Mouse (Mus musculus) embryonic stem cell, embryonic (primary cell): ENCODE data around the gene Acpp.

Experiments
- CTCF ChIA-PET, 4 experiments: fragments of 300-600 bp in 2 of 4; fragments of 350-600 bp in 2 of 4; sonication (Branson Sonifier 250); formaldehyde crosslinking; loops; one replicate each; lab custom pipeline; 2022; ENCODE audit warnings: inconsistent platforms in 2 of 4; lab: Charles Lee
- POLR2A ChIA-PET, 4 experiments: fragments of 300-600 bp in 2 of 4; fragments of 350-600 bp in 2 of 4; sonication (Branson Sonifier 250); formaldehyde crosslinking; loops; one replicate each; lab custom pipeline; 2022; ENCODE audit warnings: antibody characterized with exemption in 4 of 4, inconsistent platforms in 1 of 4; lab: Charles Lee

Acpp gene

DNA sequence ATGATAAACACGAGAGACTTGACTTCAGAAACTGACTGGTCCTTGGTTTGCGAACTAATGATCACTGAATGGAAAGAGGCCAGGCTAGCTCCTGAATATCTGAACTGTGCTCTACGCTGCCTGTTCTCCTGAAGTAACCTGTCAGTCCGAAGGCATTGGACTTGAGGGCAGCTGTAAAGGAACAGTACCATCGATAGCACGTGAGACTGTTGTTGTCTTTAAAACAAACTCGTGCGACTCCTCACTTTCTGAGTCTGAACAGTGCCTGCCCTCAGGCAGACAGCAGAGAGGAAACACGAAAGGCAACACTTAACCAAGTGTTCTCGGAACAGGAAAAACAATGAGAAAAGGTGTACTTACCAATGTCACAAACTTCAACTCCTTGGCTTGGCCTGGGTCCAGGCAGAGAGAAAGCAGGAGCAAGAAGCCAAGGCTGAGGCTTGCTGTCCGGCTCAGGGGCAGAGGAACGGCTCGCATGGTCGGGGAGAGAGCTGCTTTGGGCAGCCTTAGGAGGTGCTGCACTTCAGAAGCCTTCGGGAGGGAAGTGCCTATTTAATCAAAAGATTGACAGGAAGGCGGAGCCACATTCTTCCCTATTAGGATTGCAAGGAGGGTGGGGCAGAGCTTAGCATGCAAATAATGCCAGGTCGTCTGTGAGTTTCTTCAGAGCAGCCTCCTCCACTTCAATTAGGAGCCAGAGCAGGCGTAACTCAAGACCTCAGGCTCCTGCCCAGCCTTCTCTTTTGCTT, at the start of gene Acpp:
Gene Acpp, minus strand, starts transcription at position 566 of the 749 bp plus-strand sequence.
- ChIA-PET POLR2A (interaction anchor here in 3 of 4 experiments (0.6 to 2.3 kb wide), 17 partner anchors 10 to 335 kb away, joined by 3 to 19 read pairs (median 3); partner anchors contain the start of genes Dnajc13 (in 1 of the 3) and Nphp3 (in 1 of the 3)), CTCF (interaction anchor here in 3 of 4 experiments (0.7 to 1.6 kb wide), 14 partner anchors 10 to 335 kb away, joined by 3 to 7 read pairs (median 4); partner anchors contain the start of gene Nphp3 (in 1 of the 3))

DNA sequence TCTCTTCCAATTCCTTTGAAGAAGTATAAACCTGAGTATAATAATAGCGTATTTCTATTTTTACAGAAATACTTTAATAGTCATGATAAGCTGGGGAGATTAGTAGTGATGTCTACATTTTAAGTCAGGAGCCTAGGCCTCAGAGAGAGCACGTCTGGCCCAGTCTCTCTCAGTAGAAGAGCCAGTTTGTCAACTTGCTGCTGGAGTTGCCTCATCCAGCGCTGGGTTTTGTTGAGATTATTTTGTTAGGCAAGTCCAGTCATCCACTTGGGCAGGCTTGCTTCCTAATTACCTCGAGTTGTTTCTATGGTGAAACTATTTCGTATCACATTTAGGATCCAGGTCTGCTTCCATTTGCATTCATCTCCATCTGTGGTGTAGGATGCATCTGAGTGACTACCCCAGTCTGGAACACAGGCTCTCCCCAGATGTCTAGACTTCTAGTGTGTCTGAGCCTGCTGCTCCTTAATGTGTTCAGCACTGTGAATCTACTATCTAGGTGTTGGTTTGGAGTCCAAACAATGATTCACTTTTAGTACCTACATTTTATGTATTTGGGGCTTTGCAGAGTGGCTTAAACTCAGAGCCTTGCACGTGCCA, 45.1 kb upstream of the Acpp start:
- ChIA-PET POLR2A (no interaction called here), CTCF (interaction anchor here in 1 of 4 experiments (1.0 kb wide), 1 partner anchor 9 kb away, joined by 3 read pairs; no protein-coding TSS in a partner anchor)

DNA sequence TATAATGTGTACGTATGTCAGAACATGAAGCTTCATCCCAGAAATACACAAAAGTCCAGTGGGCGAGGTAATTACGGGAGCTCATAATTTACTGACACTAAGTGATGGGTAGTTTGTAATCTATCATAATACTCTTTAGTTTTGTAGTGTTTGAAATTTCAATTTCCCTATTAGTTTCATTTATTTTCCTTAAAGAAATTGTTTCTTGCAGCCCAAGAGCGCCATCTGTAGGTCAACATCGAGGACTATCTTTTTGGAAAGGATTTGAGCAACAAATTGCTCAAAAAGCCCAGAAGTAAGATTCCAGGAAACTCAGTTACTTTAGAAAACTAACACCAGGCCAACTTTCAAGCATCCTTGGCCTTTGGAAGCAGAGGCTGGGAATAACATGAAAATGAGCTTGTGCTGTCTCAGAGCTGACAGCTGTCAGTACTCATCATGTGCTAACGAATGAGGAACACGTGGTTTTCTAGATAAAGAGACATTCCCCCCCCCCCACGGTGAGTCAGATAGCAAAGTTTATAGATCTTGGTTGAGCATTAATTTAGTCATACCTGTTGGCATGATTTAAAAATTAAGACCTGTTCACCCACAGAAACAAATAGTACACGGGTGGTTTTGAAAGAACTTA, 42.1 kb upstream of the Acpp start:
- ChIA-PET POLR2A (interaction anchor here in 1 of 4 experiments (0.8 kb wide), 1 partner anchor 31 kb away, joined by 3 read pairs; no protein-coding TSS in a partner anchor), CTCF (interaction anchor here in 2 of 4 experiments (0.7 to 1.3 kb wide), 4 partner anchors 55 to 104 kb away, joined by 3 to 4 read pairs (median 3); no protein-coding TSS in a partner anchor)

DNA sequence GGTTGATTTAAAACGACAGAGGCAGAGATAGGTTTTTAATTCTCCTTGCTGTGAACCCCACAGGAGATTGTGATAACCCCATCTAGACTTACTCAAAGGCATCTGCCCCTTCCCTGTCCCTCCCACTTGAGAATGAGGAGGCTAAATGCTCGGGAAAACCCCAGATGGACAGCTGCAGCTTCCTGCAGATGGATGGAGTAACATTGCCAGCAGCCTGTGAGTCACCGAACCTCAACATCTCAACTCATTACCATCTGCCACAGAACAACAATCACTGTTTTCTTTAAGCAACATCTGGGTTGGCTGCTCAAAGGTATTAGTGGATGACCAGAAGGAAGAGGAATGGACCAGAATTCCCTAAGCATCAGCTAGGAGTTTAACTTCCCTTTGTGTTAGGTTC, 38.0 kb upstream of the Acpp start:
- CTCF ChIA-PET, result no interaction called here

DNA sequence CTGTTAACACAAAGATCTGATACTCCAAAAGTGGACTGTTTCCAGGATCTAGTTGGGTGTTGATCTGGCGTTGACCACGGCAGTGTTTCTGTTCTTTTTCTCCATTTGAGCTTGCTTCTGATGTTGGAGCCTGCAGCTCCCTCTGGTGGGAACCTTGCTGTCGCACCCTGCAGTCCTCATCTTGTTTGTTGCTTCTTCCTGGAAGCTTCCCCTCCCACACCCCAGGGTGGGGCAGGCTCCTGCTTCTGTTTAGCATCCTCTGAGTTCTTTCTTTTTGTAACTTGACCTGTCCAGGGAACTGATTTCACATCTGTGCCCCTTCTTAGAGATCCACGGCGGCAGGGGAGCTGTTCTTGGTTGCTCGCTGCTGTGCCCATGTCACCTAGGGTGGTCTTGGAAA, 35.7 kb upstream of the Acpp start:
- ChIA-PET POLR2A (interaction anchor here in 3 of 4 experiments (0.7 to 1.2 kb wide), 9 partner anchors 9 to 448 kb away, joined by 3 to 7 read pairs (median 3); partner anchors contain the start of gene Dnajc13 (in 1 of the 3)), CTCF (interaction anchor here (0.5 to 2.5 kb wide), 45 partner anchors 9 to 1115 kb away, joined by 3 to 20 read pairs (median 4); partner anchors contain the start of genes Acpp (in 2 of the 4), Dnajc13 (in 1 of the 4) and Nphp3 (in 1 of the 4))

More for the DNA sequence above, 38.0 kb upstream of the Acpp start:
- POLR2A ChIA-PET, result no interaction called here

DNA sequence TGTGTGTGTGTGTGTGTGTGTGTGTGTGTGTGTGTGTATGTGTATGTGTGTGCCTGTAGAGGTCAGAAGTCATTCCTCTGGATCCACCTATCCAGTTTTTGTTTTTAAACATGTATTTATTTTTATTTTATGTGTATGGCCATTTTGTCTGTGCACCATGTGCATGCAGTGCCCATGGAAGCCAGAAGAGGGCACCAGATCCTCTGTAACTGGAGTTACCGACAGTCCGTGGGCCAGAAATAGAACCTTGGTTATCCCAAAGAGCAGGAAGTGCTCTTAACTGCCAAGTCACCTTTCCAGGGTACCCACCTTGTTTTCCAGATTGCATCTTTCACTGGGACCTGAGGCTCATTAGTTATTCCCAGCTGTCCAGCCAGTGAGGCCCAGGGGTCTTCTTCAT, 29.4 kb upstream of the Acpp start:
- CTCF ChIA-PET, result interaction anchor here in 1 of 4 experiments (1.6 kb wide), 1 partner anchor 29 kb away, joined by 4 read pairs; the partner anchor contains the start of gene Acpp
- POLR2A ChIA-PET, result no interaction called here

DNA sequence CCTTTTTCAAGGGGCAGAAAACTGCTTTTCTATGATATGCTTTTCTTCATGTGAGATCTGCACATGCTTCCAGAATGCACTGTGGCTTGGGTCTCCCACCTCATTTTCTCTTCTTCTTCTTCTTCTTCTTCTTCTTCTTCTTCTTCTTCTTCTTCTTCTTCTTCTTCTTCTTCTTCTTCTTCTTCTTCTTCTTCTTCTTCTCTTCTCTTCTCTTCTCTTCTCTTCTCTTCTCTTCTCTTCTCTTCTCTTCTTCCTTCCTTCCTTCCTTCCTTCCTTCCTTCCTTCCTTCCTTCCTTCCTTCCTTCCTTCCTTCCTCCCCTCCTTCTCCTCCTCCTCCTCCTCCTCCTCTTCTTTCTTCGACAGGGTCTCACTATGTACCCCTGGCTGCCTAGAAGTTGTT, 24.4 kb upstream of the Acpp start:
- ChIA-PET CTCF (interaction anchor here in 3 of 4 experiments (0.8 to 1.3 kb wide), 7 partner anchors 11 to 45 kb away, joined by 3 to 5 read pairs (median 4); partner anchors contain the start of gene Acpp (in 2 of the 3)), POLR2A (interaction anchor here (0.6 to 4.3 kb wide), 9 partner anchors 9 to 99 kb away, joined by 3 to 19 read pairs (median 5); partner anchors contain the start of genes Acpp (in 2 of the 4) and Dnajc13 (in 1 of the 4))

DNA sequence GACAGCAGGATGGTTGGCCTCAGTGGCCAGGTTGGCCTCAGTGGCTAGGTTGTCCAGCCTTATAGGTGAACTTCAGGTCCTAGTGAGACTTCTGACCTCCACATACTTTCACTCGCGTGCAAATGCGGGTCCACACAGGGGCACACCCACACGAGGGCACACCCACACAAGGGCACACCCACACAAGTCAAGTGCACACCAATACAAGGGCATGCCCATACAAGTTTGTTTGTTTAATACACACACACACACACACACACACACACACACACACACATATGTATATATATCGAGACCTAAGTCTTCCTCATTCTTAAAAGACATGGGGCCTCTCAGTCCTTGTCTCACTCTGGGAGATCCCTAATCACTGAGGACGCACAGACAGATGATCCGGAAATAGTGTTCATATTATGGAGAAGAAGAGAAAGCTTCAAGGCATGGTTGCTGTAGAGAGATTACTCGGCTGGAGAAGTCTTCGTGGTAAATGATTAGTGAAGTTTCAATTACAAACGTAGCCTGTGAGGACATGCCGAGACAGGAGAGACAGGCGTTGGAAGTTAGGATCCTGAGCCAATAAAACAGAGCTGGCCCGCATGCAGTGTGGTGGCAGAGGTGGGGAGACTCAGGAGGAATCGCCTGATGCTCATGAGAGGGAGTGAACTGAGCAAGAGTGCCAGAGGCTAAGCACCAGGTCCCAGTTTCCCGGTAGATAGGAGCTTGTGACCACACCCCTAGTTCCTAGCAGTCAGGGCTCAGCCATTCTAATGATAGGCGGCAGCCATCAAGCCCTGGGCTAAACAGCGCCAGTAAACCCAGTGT, 23.7 kb upstream of the Acpp start:
- CTCF ChIA-PET, result interaction anchor here in 3 of 4 experiments (0.8 to 1.3 kb wide), 8 partner anchors 12 to 45 kb away, joined by 3 to 5 read pairs (median 4); partner anchors contain the start of gene Acpp (in 2 of the 3)
- POLR2A ChIA-PET, result interaction anchor here (0.6 to 4.3 kb wide), 10 partner anchors 8 to 192 kb away, joined by 3 to 19 read pairs (median 4); partner anchors contain the start of genes Acpp (in 2 of the 4) and Dnajc13 (in 1 of the 4)

DNA sequence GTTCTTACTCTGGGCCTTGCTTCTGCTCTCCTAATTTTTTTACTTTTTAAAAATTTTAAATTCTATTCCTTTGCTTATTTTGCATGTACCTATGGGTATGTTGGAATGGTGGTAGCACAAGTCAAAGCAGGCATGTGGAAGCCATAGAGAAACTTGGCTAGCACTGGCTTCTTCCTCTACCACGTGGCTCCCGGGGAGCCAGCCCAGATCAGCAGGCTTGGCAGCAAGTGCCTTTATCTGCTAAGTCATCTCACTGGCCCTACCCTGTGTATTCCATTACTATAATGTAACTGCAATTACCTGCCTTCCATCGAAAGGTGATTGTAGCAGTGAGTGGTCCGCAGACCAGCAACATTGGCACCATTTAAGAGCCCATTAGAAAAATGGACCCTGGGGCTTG, 22.8 kb upstream of the Acpp start:
- POLR2A ChIA-PET, result interaction anchor here in 3 of 4 experiments (1.0 to 4.3 kb wide), 4 partner anchors 13 to 191 kb away, joined by 3 to 19 read pairs (median 12); partner anchors contain the start of gene Acpp (in 2 of the 3)
- CTCF ChIA-PET, result no interaction called here

DNA sequence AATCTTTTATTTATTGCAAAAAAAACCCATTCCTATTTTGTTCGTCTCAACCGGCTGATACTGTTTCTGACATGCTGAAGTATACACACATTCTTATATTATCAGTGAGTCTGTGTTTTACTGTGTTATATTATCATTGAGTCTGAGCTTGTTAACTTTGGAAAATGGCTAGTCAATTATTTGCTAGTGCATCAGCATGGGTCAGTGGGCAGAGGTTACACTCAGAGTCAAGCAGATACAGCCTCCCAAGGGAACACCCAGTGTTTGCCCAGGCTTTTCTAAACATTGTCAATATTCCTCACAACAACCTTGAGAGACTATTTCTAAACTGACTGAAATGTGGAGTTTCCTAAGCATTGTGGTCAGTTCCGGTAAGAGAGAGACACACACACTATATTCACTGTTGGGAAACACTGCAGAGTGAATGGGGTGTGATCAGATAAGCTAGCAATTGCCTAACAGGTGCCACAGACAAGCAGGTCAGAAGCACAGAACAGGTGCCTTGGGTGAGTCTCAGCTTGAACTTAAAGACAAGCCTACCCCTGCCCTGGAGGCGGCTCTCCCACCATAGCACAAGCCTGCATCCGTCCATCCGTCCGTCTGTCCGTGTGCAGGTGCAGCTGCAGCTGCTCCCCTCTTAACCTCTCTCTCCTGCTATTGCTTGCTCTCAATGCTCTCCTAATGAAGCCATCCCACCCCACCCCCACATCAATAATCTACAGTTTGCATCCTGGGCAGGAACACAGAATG, 18.1 kb upstream of the Acpp start:
- ChIA-PET POLR2A (interaction anchor here in 1 of 4 experiments (1.3 kb wide), 1 partner anchor 18 kb away, joined by 3 read pairs; the partner anchor contains the start of gene Acpp), CTCF (interaction anchor here in 1 of 4 experiments (1.2 kb wide), 1 partner anchor 55 kb away, joined by 3 read pairs; no protein-coding TSS in a partner anchor)

DNA sequence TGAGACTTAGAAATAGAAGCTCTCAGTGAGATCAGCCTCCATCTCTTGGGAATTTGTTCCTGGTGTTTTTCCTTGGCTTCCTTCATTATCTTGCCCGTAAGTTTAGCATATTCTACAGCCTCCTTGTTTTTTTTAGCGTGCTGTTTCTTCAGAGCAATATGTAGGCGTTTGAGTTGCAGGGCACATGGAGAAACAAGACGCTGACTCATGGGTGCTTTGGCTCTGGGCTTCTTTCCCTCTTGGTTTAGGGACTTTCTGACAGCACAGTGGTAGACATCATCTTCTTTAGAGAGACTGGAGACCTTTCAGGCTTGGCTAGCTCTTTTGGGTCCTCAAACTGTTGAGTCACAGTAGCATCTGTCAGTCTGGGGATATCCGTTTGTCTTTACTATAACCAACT, 6.6 kb upstream of the Acpp start:
- POLR2A ChIA-PET, result interaction anchor here in 1 of 4 experiments (0.5 kb wide), 1 partner anchor 9 kb away, joined by 3 read pairs; no protein-coding TSS in a partner anchor

DNA sequence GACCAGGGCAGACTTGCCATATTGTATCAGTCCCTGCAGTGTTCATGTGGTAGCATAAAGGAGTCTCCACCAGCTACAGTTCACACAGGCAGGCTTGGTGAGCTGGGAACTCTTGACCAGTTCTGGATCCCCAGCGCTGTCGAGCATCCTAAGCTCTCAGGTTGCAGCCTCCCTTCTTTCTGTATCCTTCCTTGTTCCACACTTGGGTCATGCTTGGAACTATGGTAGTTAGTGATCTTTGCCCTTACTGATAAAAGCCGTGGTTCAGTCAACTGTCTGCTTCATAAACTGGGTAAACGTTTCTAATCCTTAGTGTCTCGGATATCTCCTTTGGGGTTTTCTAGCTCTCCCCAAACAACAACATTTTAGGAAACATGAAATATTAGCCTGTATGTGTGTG, 1.9 kb upstream of the Acpp start:
- ChIA-PET CTCF (no interaction called here), POLR2A (no interaction called here)

More for the DNA sequence above, 6.6 kb upstream of the Acpp start:
- CTCF ChIA-PET, result no interaction called here

DNA sequence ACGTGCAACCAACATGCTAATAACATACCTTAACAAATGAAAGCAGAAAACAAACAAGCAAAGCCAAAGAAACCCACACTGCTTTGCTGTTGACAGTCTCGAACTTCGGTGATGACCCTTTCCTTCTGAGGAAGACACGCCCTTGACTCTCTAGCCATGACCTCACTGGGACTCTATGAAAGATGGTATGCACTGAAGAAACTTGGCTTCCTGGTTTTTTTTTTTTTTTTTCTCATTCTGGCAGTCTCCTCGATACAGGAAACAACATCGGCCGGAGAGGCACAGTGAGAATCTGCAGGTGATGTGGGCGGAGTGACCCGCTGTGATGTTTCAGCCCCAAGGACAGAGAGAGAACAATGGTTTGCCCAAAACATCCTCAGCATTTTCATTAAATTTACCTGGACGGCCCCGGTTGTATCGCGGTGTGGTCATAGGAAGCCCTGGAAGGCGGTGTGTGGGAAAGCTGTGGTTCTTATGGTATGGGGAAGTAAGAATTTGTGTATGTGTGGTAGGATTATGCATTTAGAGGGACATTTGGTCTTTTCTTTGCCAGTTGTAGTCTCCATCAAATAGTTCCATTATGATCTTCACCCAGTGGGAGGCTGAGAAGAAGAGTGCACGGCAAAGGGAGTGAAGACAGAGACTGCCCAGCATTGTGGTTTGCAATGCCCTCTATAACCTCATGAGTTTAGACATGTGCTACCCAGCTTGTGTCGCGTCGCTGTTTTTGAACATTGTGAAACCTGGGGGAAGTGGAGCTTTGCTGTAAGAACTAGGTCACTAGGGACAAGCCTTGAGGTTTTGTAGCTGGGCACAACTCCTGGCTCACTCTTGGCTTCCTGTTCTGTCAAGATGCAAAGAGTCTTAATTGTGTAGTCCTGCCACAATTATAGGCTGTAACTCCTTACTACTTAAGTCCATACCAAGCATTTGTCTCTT, 1.2 kb upstream of the Acpp start:
- POLR2A ChIA-PET, result interaction anchor here in 3 of 4 experiments (0.6 to 2.3 kb wide), 9 partner anchors 8 to 336 kb away, joined by 3 to 19 read pairs (median 4); partner anchors contain the start of genes Dnajc13 (in 1 of the 3) and Nphp3 (in 1 of the 3)
- CTCF ChIA-PET, result interaction anchor here in 3 of 4 experiments (0.6 to 1.4 kb wide), 10 partner anchors 9 to 738 kb away, joined by 3 to 6 read pairs (median 3); partner anchors contain the start of gene Nphp3 (in 1 of the 3)

DNA sequence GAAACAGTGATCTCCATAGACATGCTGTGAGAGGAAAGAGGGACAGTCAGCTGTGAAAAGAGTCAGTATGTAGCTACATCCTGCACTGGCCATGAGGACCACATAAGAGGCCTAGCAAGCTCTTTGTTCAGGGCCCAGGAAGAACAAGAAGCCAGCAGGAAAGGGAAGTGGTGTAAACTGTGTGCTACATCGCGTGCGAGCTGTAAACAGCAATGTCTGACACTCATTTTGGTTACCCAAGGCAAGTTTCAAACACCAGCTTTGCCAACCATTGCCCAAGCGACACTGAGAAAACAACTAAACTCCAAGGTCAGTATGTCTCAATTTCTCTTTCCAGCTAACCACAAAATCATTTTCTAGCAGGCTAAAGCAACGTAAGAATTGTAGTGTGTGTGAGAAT, 6.2 kb downstream of the Acpp start:
- ChIA-PET CTCF (no interaction called here), POLR2A (no interaction called here)

DNA sequence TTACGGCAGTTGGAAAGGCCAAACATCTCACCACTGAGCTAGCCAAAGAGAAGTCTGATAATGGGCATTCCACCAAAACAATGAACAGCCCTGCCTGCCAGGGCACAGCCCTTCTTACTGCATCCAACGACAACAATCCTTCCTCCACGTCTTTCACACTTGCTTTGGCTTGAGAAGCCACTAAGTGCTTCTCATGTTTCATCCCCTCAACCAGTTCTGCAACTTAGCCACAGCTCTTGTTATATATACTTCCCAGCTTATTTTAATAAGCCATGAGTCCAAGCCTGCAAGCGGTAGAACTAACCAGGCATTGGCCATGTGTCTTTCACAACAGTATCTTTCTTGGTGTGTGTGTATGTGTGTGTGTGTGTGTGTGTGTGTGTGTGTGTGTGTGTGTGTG, 8.9 kb downstream of the Acpp start:
- POLR2A ChIA-PET, result interaction anchor here in 1 of 4 experiments (0.5 kb wide), 1 partner anchor 1345 kb away, joined by 3 read pairs; no protein-coding TSS in a partner anchor
- CTCF ChIA-PET, result interaction anchor here in 2 of 4 experiments (0.5 to 0.9 kb wide), 2 partner anchors 21 to 45 kb away, joined by 3 to 4 read pairs; no protein-coding TSS in a partner anchor
